Mouse (Mus musculus): ENCODE data around the gene Tmem206.

The Tmem206 gene

DNA sequence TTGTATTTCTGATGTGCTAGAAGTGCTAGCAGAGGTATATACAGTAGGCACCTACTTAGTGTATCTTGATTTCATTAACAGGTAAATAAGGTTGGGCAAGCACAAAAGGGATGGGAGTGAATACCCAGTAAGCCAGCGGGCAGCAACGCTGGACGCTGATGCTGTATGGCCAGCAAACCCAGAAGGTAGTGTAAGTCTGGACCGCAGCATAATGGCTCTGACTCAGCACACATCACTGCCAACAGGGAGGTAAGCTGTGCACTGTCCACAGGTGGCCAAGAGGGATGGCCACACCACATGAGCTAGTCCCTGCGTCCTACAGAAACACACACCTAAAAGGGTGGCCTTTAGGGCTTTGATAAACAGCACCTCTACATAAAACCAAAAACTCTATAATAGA, 24.6 kb downstream of the Tmem206 start:
- DNase-seq (ENCODE audit: low read depth, low spot score), result no peak

DNA sequence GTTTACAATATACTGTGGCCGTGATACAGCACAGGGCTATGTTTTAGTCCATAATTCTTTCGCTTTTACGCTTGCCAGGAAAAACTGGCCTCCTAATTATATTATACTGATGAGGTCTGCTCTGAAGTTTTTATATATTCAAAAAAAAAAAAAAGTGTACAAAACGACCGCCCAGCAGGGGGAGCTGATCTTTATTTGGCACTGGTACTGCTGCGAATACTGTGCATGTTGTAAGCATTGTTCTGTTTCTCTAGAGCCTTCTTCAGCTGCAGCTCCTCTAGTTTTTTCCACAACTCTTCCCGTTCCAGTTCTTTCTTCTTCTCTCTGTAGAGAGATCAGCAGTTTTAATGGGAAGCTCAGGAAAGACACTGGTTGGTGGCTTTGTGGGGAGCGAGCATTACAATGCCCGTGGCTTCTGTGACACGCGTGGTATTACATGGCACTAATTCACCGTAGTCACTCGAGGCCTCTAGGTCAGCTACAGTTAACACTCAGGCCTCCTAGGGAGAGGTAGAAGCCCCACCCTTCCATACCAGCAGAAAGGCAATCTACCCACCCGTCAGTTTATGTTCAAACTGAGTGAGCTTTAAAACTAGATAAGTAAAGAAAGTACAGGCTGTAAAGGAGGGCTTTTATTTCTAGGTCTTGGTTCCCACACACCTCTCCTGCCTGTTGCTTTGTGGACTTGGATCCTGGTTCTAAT, 27.2 kb downstream of the Tmem206 start:
- peak; percentile 35 for DNase-seq (ENCODE audit: low read depth, low spot score)

DNA sequence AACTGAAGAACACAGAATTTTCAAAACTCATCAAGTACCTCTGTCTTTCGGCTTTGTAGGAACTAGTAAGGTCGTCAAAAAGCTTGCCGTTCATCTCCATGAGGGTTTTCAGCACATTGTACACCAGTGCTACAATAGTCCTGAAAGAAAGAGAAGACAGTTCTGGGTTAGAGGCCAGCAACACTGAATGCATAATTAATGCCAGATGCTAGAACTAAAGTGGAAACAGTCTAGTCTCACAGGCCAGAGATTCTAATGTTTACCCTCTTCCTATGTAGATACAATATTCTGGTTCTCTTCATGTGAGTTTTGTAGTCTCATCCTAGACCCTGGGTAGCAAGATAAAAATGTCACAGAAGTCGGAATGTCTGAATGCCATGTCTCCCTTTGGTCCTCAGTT, 28.1 kb downstream of the Tmem206 start:
- DNase-seq (ENCODE audit: low read depth, low spot score), result no peak

DNA sequence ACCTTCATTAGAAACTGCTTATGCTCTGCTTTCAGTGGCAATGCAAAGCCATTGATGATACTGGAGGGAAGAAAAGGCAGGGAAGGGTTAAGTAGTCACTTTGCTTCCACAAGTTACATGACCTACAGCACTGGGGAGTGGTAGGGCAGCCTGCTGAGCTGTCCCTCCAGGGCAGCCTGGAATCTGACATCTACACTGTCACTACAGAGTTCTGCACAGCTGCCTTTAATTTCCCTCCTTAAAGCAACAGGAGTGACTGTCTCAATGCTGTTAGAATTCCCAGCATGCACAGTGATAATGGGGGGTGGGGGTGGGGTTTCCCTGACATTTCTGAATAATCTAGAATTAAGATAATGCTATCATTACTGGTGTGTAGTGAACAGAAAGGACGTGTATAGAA, 31.2 kb downstream of the Tmem206 start:
- DNase-seq (ENCODE audit: low read depth, low spot score), result no peak

DNA sequence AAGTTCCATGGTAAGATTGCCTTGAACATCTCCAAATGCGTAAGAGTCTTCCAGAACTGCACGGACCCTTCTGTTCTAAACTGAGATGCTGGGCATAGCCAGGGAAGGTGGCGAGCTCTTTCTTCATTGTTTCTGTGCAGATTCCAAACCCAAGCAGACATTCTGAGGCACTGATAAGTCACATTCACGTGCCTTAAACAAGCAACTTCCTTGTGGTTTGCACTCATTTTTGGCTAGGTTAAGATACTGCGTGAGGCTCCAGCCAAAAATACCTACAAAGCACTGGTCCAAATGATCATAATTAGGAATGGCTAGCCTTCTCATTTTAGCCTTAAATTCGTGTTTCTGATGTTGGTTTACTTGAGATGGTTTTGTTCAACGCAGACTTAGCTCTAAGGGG, 33.8 kb downstream of the Tmem206 start:
- DNase-seq (ENCODE audit: low read depth, low spot score), result no peak

DNA sequence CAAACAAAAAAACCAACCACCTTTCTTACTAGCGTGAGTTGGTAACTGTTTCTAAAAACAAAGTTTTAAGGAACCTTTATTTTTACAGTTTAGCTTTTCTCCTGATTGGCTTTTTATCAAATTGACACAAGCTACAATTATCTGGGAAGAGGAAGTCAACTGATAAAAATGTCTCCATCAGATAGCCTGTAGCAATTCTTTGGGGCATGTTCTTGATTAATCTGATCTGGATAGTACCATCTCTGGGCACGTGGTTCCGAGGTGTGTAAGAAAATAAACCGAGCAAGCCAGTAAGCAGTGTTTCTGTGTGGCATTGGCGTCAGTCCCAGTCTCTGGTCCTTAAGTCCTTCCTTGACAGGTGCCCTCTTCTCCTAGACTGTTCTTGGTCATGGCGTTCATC, 36.7 kb downstream of the Tmem206 start:
- DNase-seq (ENCODE audit: low read depth, low spot score), result no peak

DNA sequence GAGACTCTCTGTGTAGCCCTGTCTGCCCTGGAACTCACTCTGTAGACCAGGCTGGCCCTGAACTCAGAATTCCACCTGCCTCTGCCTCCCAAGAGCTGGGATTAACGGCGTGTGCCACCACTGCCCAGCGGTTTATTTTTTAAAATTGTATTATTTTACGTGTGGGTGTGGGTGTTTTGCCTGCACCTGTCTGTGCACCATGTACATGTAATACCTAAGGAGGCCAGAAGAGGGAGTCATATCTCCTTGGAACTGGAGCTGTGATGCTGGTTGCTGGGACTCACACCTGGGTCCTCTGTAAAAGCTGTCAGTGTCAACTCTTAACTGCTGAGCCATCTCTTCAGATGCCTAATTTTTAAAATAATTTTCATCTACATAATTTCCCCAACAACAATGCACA, 38.8 kb downstream of the Tmem206 start:
- peak; percentile 33 for DNase-seq (ENCODE audit: low read depth, low spot score)

DNA sequence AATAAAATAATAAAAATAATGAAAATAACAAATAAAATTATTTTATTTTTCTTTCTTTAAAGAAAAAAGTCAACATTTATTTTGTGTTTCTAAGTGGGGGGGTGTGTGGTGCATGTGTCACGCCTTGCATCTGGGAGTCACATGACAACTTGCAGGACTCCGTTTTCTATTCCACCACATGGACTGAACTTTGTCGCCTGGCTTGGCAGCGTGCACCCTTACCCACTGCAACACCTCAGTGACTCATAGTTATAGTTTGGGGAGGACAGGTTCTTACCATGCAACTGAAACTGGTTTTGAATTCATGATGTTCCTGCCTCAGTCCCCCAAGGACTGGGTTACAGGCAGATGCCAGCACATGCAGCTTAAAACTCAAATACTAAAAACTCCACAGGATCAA, 42.5 kb downstream of the Tmem206 start:
- no peak for DNase-seq (ENCODE audit: low read depth, low spot score)

DNA sequence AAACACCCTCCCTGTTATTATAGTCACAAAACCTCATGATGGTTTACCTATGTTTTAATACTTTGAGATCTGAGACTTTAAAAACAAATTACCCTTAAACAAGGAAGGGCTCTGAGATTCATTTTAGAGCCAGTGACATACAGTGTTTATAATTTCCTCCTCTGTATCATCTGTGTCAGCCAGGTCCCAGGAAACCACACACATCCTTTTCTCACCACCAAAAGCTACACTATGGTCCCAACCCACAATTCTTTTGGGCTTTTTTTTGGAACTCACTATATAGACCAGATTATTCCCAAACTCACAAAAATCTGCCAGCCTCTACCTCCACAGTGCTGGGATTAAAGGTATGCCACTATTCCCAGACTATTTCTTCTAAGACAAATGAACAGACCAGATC, 43.4 kb downstream of the Tmem206 start:
- DNase-seq (ENCODE audit: low read depth, low spot score), result no peak

DNA sequence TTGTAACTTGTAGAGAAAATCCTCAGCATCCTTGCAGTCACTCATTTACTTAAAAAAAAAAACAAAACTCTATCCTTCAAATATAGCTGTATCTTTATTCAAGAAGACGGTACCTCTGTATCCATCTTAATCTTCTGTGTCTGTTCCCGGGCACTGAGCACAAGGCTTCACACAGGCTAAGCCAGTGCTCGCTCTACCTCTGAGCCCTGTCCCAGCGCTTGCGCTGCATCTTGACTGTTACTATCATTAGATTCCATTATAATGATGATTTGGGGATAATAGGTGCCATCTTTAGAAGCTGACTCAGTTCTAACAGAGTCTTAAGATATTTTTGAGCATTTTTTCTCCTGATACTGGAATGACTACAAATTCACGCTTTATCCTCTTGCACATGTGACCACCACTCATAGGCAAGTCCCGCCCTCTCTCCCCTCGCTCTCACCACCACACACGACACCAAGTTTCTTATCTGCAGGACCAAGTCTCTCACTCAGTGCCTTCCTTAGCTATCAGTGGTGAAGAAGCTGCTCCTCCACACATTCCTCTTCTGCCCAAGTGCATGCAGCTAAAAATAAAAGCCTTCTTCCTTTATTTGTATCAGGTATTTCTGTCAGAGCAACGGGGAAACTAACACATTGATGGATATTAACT, 49.4 kb downstream of the Tmem206 start:
- no peak for DNase-seq (ENCODE audit: low read depth, low spot score)

DNA sequence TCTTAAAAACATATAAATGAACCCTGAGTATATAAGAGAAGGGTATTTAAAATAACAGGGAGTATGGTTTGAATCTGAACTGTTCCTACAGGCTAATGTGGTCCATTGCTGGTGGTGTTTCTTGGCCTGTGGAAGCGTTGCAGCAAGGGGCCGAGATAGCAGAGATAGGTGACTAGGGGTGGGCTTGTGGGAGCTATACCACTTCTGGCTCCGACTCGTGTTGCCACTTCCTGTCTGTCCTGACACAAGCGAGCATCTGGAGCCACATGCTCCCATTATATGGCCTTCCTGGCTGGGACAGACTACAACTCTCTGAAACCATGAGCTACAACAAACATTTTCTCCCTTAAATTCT, 49.9 kb downstream of the Tmem206 start:
- DNase-seq (ENCODE audit: low read depth, low spot score), result no peak

DNA sequence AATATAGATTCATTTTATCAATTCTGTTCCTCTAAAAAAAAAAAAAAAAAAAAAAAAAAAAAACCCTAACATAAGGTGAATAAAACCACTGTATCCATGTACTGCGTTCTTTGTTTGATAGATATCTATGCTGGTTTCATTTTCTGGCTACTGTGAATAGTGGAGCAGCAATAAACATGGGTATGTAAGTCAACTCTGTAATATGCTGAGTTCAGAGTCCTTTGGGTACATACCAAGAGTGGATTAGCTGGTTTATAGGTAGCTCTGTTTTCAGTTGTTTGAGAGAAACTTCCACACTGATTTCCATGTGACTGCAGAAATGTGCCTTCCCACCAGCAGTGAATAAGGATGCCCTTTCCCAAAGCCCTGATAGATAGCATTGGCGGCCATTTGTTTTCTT, 52.4 kb downstream of the Tmem206 start:
- no peak for DNase-seq (ENCODE audit: low read depth, low spot score)

DNA sequence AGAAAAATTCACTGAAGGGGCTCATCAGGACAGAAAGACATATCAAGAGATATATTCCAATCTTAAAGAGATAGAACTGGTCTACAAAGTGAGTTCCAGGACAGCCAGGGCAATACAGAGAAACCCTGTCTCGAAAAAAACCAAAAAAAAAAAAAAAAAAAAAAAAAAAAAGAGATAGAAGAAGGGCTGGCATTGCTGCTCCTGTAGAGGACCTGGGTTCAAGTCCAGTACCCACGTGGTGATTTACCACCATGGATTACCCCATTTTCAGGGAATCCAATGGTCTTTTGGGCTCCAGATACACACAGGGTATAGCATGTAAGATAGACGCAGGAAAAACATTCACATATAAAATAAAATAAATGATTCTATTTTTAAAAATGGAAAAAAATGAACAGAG, 55.1 kb downstream of the Tmem206 start:
- DNase-seq (ENCODE audit: low read depth, low spot score), result no peak

DNA sequence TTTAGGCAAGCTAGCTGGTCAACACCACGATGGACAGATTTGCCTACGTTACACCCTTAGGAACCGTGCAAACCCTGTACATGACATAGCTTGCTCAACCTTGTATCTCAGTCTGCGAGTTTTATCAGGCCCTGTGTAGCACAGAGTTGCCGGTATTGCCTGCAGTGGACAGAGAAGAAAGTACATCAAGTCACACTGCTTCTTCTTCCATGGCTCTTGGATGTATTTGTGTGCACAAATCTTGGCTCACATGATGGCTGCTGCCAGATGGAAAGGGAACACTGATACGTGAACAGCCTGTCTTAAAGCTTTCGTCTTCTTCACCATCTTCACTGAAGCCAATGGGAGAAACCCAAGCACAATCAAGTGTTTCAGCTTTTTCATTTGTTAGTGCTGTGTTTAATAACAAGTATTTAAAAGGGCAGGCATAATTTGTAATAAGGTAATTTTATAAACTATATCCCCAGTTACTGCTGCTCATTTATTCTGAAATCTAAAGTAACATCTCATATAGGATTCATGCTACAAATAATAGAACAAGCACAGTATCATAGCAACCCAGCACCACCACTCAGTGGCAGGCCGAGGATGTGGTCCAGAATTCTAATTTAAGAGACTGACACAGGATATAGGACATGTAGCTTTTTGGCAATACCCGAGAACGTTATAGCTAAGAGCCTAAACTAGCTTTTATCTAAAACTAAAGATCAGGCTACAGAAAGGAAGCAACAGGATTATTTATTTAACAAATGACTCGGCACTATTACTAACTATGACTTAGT, 56.4 kb downstream of the Tmem206 start:
- DNase-seq (ENCODE audit: low read depth, low spot score), result no peak

DNA sequence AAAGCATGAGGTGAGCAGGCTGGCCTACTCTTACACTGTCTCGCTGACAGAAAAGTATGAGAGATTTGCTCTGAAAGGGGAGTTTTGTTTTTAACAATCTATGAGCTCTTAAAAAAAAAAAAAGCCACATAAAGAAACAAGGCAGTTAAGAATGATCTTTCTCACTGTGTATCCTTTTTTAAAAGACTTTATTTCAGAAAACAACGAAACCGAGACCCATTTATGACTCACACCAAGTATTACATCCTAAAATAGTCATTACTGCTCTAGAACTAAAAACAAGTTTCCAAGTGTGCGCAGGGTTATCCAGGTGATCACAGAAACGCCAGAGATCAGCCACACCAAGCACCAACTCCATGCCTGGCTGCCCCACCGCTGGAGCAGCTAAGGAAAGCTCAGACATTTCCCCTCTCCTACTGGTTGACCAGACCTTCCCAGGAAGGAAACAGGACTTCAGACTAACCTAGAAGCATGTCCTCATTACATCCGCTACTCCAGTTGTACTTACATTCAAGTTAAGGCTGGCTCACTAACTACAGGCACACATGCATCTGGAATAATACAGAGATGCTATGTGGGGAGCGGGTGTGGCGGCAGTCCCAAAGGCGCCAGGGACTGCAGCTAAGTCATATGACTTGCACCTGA, 59.2 kb downstream of the Tmem206 start:
- DNase-seq (ENCODE audit: low read depth, low spot score), result no peak

DNA sequence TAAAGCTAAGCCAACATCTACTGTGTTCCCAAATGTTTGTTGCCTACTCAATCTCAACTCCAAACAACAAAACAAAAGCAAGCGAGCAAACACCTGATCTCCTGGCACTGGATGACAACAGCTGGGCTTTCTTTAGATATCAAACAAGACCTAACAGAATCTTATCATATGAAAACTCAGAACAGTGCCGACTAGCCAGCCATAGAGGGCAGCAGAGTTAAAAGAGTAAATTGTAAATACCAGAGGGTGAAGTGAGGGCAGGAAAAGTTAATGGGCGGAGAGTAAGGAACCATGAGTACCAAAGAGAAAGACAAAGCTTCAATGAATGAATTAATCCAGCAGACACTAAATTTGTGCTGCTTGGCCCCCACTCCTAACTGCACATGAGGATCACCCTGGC, 65.6 kb downstream of the Tmem206 start:
- peak; percentile 39 for DNase-seq (ENCODE audit: low read depth, low spot score)

DNA sequence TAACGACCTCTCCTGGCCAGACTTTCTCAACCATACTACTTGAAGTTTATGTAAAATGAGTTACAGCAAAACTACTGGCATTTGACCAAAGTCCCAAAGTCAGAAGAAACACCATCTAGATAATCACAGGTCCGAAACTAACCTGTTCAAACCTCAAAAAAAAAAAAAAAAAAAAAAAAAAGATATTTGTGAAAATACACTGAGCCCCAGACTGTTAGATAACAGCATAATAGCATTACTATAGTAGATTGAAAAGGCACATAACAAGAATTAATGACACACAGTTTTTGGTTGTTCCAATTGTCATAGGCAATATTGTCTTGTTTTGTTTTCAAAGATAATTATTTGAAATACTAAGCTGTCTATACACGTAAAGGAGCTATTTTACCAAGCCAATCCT, 67.8 kb downstream of the Tmem206 start:
- no peak for DNase-seq (ENCODE audit: low read depth, low spot score)

DNA sequence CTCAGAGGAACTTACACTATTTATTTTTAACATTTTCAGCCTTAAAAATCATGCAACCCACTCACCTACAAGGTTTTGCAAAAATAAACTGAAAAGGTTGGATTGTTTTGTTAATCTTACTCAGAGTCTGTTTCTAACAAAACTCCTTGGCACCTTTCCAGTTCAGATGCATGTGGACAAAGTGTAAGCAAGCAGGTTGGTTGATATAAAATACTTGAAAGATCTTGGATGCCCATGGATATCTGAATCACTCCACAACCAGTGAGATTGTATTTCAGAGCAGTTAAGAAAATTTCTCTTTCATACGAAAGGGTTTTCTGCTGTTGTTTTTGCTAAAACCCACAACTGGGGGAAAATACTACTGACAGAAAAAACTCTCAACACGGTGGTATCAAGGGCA, 68.4 kb downstream of the Tmem206 start:
- no peak for DNase-seq (ENCODE audit: low read depth, low spot score)

DNA sequence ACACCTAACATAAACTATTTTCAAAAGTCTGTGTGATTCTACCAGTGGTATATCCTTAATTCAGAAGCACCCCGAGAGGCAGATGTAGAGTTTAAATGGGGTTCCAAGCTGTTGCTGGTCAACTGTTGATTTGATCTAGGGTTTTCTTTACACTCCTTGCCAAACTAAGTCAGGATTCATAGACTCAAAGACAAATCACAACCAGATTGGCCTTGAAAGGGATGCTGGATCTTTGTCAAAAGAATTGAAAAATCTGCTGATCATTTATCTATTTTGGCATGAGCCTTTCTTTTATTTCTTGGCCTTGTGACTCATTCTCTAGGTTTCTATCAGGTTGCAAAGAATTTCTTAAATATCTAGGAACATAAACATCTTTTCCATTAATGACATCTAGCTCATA, 69.5 kb downstream of the Tmem206 start:
- no peak for DNase-seq (ENCODE audit: low read depth, low spot score)

DNA sequence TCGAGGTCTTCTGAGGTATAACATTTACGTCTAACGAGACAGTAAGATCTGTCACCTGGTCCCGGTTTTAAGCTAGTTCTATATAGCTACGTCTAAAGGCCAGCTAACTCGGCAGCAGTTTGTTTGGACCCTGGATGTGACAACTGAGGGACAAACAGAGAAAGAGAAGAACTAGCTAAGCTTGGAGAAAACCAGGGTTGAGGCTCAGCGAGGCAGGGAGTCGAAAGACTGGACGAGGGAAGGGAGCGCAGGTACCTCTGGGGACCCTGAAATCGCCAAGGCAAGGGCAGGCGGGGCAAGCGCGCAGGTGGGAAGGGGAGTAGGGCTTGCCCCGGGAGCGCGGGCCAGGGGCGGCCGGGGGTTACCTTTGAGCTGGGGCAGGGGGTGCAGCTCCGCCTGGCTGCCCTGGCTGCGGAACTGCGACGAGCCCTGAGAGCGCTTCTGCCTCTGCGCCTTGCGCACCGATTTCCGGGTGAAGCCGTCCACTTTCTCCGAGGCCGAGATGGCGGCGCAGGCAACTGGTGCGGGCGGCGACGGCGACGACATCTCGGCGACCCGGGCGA, 70.2 kb downstream of the Tmem206 start:
- peak; percentile 42 for DNase-seq (ENCODE audit: low read depth, low spot score)

DNA sequence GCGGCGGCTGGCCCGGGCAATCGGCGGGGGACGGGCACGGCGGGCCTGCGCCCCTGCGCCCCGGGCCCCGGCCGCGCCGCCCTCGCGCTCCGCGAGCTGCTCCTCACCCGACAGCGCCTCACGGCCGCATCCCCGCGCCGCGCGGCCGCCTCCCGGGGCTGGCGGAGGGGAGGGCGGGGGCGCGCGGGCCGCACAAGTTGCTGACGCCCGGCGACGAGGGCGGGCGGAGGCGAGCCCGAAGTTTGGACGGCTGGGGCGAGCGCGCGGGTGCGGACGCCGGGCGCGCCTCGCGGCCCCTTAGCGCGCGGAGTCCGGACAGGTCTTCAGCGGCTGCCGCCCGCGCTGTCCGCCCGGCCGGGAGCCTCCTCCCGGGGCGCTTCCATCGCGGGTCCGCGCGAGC, 70.7 kb downstream of the Tmem206 start:
- DNase-seq (ENCODE audit: low read depth, low spot score), result no peak

Data from forelimb bud, embryonic 11.5 days (tissue).